ENCODE assay signal across 8 mouse cellular contexts in the genomic region with DNA sequence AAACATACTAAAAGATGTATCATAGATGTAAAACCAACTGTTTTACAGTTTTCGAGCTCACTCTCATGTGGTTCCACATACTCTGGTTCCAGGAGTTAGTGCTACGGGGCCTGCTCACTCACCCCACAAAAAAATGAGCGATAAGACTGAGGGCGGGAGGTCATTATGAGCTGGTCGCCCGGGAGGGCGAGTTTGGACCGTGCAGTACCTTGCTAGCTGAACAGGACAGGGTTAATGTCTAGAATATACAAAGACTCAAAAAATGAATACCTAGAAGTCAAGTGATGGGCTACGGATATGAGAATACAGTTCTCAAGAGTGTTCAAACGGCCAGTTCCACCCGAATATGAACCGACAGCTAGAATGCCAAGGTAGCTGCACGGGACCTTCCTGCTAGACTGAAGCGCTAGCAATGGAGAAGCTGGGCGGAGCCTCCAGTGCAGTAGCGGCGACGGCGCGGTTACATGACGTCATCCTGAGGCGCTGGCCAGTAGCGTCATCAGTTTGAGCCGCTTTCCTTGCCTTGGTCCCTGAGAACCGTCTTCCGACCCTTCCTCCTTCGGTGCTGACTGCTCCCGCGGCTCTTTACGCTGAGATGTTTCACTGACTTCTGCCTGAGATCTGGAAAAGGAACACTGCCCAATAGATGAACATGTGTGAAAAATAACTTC. TPM values are rescaled to one million over a fixed set of nuclear protein-coding genes. Genes with fewer than 3 reads are reported as not detected.
DNase-seq lines count a peak whose midpoint lies in the region; ATAC-seq and TF ChIP-seq lines count a peak whose summit lies in the region.

No protein-coding gene starts in this region.

- H3K4me3 ChIP-seq in E14TG2a.4 (replicated peaks; ENCODE audit: low read length), result peak overlapping the region; percentile 87
- peak overlapping the region; percentile 58 for H3K4me3 ChIP-seq in forebrain, embryonic 12.5 days (replicated peaks)
- peak overlapping the region; percentile 73 for H3K4me3 ChIP-seq in heart, postnatal 0 days (ENCODE audit: low read depth, low read length)
- peak overlapping the region; percentile 71 for H3K4me3 ChIP-seq in liver, embryonic 16.5 days (ENCODE audit: low read depth, low read length)
- peak overlapping the region; percentile 62 for H3K4me3 ChIP-seq in neural tube, embryonic 13.5 days
- peak overlapping the region; percentile 96 for H3K4me3 ChIP-seq in testis, adult 2 months (ENCODE audit: control insufficient read depth, low read depth, low read length)

- ATAC-seq in forebrain, embryonic 12.5 days (ENCODE audit: low FRiP score), result peak; percentile 95
- ATAC-seq in heart, postnatal 0 days (ENCODE audit: insufficient read depth, low read depth), result peak; percentile 96
- peak; percentile 95 for ATAC-seq in liver, embryonic 16.5 days (ENCODE audit: low read depth)
- peak; percentile 94 for ATAC-seq in neural tube, embryonic 13.5 days (ENCODE audit: low read depth)

- H3K9me3 ChIP-seq in E14TG2a.4 (ENCODE audit: low read length), result no peaks in the 10 kb centered on the region
- H3K9me3 ChIP-seq in forebrain, embryonic 12.5 days, result no peaks in the 10 kb centered on the region
- no peaks in the 10 kb centered on the region for H3K9me3 ChIP-seq in heart, postnatal 0 days (replicated peaks; ENCODE audit: control insufficient read depth, low read length)
- no peaks in the 10 kb centered on the region for H3K9me3 ChIP-seq in liver, embryonic 16.5 days (replicated peaks; ENCODE audit: control insufficient read depth, low read length)
- no peaks in the 10 kb centered on the region for H3K9me3 ChIP-seq in neural tube, embryonic 13.5 days

- peak overlapping the region; percentile 70 for H3K9ac ChIP-seq in forebrain, embryonic 12.5 days
- H3K9ac ChIP-seq in heart, postnatal 0 days (replicated peaks; ENCODE audit: low read depth, low read length), result peak overlapping the region; percentile 80
- peak overlapping the region; percentile 56 for H3K9ac ChIP-seq in liver, embryonic 16.5 days (ENCODE audit: low read depth, low read length)
- H3K9ac ChIP-seq in neural tube, embryonic 13.5 days, result peak overlapping the region; percentile 82

- no peak for TF ChIP-seq EP300 in heart, postnatal 0 days (IDR thresholded peaks at IDR 0.05; ENCODE audit: low read depth)

- WGBS in forebrain, embryonic 12.5 days, result 2% methylated on average over 30 of the region's 30 CpGs
- 2% methylated on average over 30 of the region's 30 CpGs for WGBS in heart, postnatal 0 days
- 2% methylated on average over 30 of the region's 30 CpGs for WGBS in liver, embryonic 16.5 days (ENCODE audit: insufficient replicate concordance)
- 2% methylated on average over 30 of the region's 30 CpGs for WGBS in neural tube, embryonic 13.5 days

- H3K4me1 ChIP-seq in E14TG2a.4 (replicated peaks; ENCODE audit: low read depth, low read length), result peaks cover 9% of the 10 kb centered on the region
- H3K4me1 ChIP-seq in forebrain, embryonic 12.5 days, result peaks cover 7% of the 10 kb centered on the region
- H3K4me1 ChIP-seq in heart, postnatal 0 days (ENCODE audit: control insufficient read depth, insufficient read depth), result peaks cover 9% of the 10 kb centered on the region
- peaks cover 5% of the 10 kb centered on the region; the same call in 1 of the 2 replicates for H3K4me1 ChIP-seq in liver, embryonic 16.5 days (ENCODE audit: control insufficient read depth, low read depth, low read length)
- H3K4me1 ChIP-seq in neural tube, embryonic 13.5 days (replicated peaks), result peaks cover 12% of the 10 kb centered on the region
- peaks cover 8% of the 10 kb centered on the region for H3K4me1 ChIP-seq in testis, adult 2 months (ENCODE audit: control insufficient read depth, insufficient read depth, low read length)

- H3K4me2 ChIP-seq in forebrain, embryonic 12.5 days, result peak overlapping the region; percentile 72
- peak overlapping the region; percentile 96 for H3K4me2 ChIP-seq in heart, postnatal 0 days (ENCODE audit: low read depth, low read length)
- peak overlapping the region; percentile 88 for H3K4me2 ChIP-seq in liver, embryonic 16.5 days (ENCODE audit: low read depth, low read length)
- peak overlapping the region; percentile 96 for H3K4me2 ChIP-seq in neural tube, embryonic 13.5 days

- H3K27me3 ChIP-seq in E14TG2a.4 (ENCODE audit: insufficient read depth, low read length), result peaks cover 6% of the 10 kb centered on the region; the same call in 1 of the 2 replicates
- peaks cover 30% of the 10 kb centered on the region for H3K27me3 ChIP-seq in forebrain, embryonic 12.5 days
- no peaks in the 10 kb centered on the region; the same call in none of the 2 replicates for H3K27me3 ChIP-seq in heart, postnatal 0 days (ENCODE audit: control insufficient read depth, insufficient read depth, low read length)
- H3K27me3 ChIP-seq in liver, embryonic 16.5 days (ENCODE audit: control insufficient read depth, insufficient read depth, low read depth, low read length), result peaks cover 3% of the 10 kb centered on the region
- peaks cover 30% of the 10 kb centered on the region for H3K27me3 ChIP-seq in neural tube, embryonic 13.5 days
- H3K27me3 ChIP-seq in testis, adult 2 months (ENCODE audit: control insufficient read depth, insufficient read depth, low read length), result no peaks in the 10 kb centered on the region

- TF ChIP-seq CTCF in E14TG2a.4 (conservative IDR thresholded peaks at IDR 0.05; ENCODE audit: low read length), result no peak
- no peak for TF ChIP-seq CTCF in heart, postnatal 0 days (IDR thresholded peaks at IDR 0.05; ENCODE audit: low read depth)
- TF ChIP-seq CTCF in testis, adult 2 months (IDR thresholded peaks at IDR 0.05; ENCODE audit: control insufficient read depth, insufficient read depth, insufficient replicate concordance, low read depth, low read length), result no peak

- peak; percentile 99 for TF ChIP-seq POLR2A in testis, adult 2 months (IDR thresholded peaks at IDR 0.05; ENCODE audit: control insufficient read depth, low read depth, low read length)

- H3K27ac ChIP-seq in forebrain, embryonic 12.5 days, result 0 out of 2 replicates have a peak overlapping the region, but pooled peaks have one; percentile 27
- H3K27ac ChIP-seq in heart, postnatal 0 days (ENCODE audit: low read depth), result peak overlapping the region; percentile 74
- peak overlapping the region; percentile 60 for H3K27ac ChIP-seq in liver, embryonic 16.5 days (ENCODE audit: low read length)
- H3K27ac ChIP-seq in neural tube, embryonic 13.5 days (replicated peaks), result peak overlapping the region; percentile 73
- H3K27ac ChIP-seq in testis, adult 2 months (ENCODE audit: control insufficient read depth, insufficient read depth, low read depth, low read length), result peak overlapping the region; percentile 71

- H3K36me3 ChIP-seq in E14TG2a.4 (ENCODE audit: insufficient read depth, low read length), result no peaks in the 10 kb centered on the region
- no peaks in the 10 kb centered on the region for H3K36me3 ChIP-seq in forebrain, embryonic 12.5 days (replicated peaks)
- H3K36me3 ChIP-seq in heart, postnatal 0 days (replicated peaks; ENCODE audit: control insufficient read depth, insufficient read depth, low read length), result no peaks in the 10 kb centered on the region
- no peaks in the 10 kb centered on the region for H3K36me3 ChIP-seq in liver, embryonic 16.5 days (ENCODE audit: control insufficient read depth, insufficient read depth)
- no peaks in the 10 kb centered on the region for H3K36me3 ChIP-seq in neural tube, embryonic 13.5 days
- H3K36me3 ChIP-seq in testis, adult 2 months (ENCODE audit: control insufficient read depth, insufficient read depth, low read length), result no peaks in the 10 kb centered on the region

- peak; percentile 92 for DNase-seq in c-Kit-positive CD71-positive TER-119-positive erythroid progenitor cells, embryonic 14.5 days (ENCODE audit: low spot score)
- peak; percentile 96 for DNase-seq in heart, postnatal 0 days (ENCODE audit: low spot score)
- DNase-seq in kidney, postnatal 4 days, result peak; percentile 98 to 99

RNA-seq across cellular contexts. Expression of a gene that starts 29.4 kb away (rescaled TPM):
- 16.0 and 22.0 TPM in 2 replicates for polyA plus RNA-seq in forebrain, embryonic 12.5 days (2016; fragmentation: Nextera tagmentation; extraction: Ambion mirVana)
- total RNA-seq in heart, postnatal 0 days (2014; rRNA removed; ENCODE audit: low replicate concordance), result not detected in 2 replicates
- not detected in 2 replicates for polyA plus RNA-seq in heart, postnatal 0 days (2015; fragmentation: Nextera tagmentation; extraction: Ambion mirVana)
- not detected in 2 replicates for polyA plus RNA-seq in liver, embryonic 16.5 days (2015; fragmentation: Nextera tagmentation; extraction: Ambion mirVana)
- 10.1 and 10.4 TPM in 2 replicates for polyA plus RNA-seq in neural tube, embryonic 13.5 days (2015; fragmentation: Nextera tagmentation; extraction: Ambion mirVana)
- polyA plus RNA-seq in testis, adult 2 months (2012; rRNA removed), result 1.00 and 1.1 TPM in 2 replicates

RNA-seq across cellular contexts. Expression of a gene that starts 32.7 kb away (rescaled TPM):
- polyA plus RNA-seq in forebrain, embryonic 12.5 days (2016; fragmentation: Nextera tagmentation; extraction: Ambion mirVana), result 23.9 and 24.2 TPM in 2 replicates
- total RNA-seq in heart, postnatal 0 days (2014; rRNA removed; ENCODE audit: low replicate concordance), result 13.6 and 25.4 TPM in 2 replicates
- 28.0 and 30.9 TPM in 2 replicates for polyA plus RNA-seq in heart, postnatal 0 days (2015; fragmentation: Nextera tagmentation; extraction: Ambion mirVana)
- polyA plus RNA-seq in liver, embryonic 16.5 days (2015; fragmentation: Nextera tagmentation; extraction: Ambion mirVana), result 9.9 and 10.1 TPM in 2 replicates
- 27.5 and 30.7 TPM in 2 replicates for polyA plus RNA-seq in neural tube, embryonic 13.5 days (2015; fragmentation: Nextera tagmentation; extraction: Ambion mirVana)
- polyA plus RNA-seq in testis, adult 2 months (2012; rRNA removed), result 4.1 TPM in 2 replicates

RNA-seq across cellular contexts. Expression of a gene that starts 32.9 kb away (rescaled TPM):
- 60.8 and 68.8 TPM in 2 replicates for polyA plus RNA-seq in forebrain, embryonic 12.5 days (2016; fragmentation: Nextera tagmentation; extraction: Ambion mirVana)
- 41.3 and 43.9 TPM in 2 replicates for total RNA-seq in heart, postnatal 0 days (2014; rRNA removed; ENCODE audit: low replicate concordance)
- polyA plus RNA-seq in heart, postnatal 0 days (2015; fragmentation: Nextera tagmentation; extraction: Ambion mirVana), result 16.9 and 18.8 TPM in 2 replicates
- polyA plus RNA-seq in liver, embryonic 16.5 days (2015; fragmentation: Nextera tagmentation; extraction: Ambion mirVana), result 10.6 and 12.1 TPM in 2 replicates
- 39.5 and 42.3 TPM in 2 replicates for polyA plus RNA-seq in neural tube, embryonic 13.5 days (2015; fragmentation: Nextera tagmentation; extraction: Ambion mirVana)
- 5.8 and 6.1 TPM in 2 replicates for polyA plus RNA-seq in testis, adult 2 months (2012; rRNA removed)

Comparison
In these comparisons a context has a peak if more than half of its experiments do, and no peak if none do; other contexts are left out.
1. Peak in every context shown above with its lines: DNase-seq, ATAC-seq, H3K4me3 ChIP-seq and H3K27ac ChIP-seq.